Mouse (Mus musculus): Measurements from ENCODE around the gene Flnb. TPM values are rescaled to one million over a fixed set of nuclear protein-coding genes. Genes with fewer than 3 reads are reported as not detected.
A peak's percentile ranks its signal among the peaks of the same experiment; 100 is the strongest.

Flnb gene
- polyA plus RNA-seq, 1 experiment from 2014 or later, result 21.2 TPM

GRCm38 (mm10) chr14:7873552-7873951 lies 55.8 kb downstream of the Flnb start:
- H3K9ac ChIP-seq (replicated peaks; ENCODE audit: low read length), result no peak overlapping the region
- 80% methylated on average over 2 of the region's 2 CpGs for WGBS
- H3K27me3 ChIP-seq (ENCODE audit: insufficient read depth, low read length), result no peaks in the 10 kb centered on the region
- no peak for ATAC-seq (ENCODE audit: low FRiP score, low TSS enrichment)
- no peak overlapping the region for H3K27ac ChIP-seq (ENCODE audit: low read length)
- H3K4me3 ChIP-seq (ENCODE audit: low read length), result no peak overlapping the region
- no peak overlapping the region for H3K4me2 ChIP-seq (replicated peaks; ENCODE audit: low read depth, low read length)
- H3K36me3 ChIP-seq (ENCODE audit: insufficient read depth, low read length), result peaks cover 24% of the 10 kb centered on the region; the same call in 1 of the 2 replicates
- H3K9me3 ChIP-seq (ENCODE audit: low read length), result no peaks in the 10 kb centered on the region
- no peaks in the 10 kb centered on the region for H3K4me1 ChIP-seq (ENCODE audit: insufficient read depth, low read length)

- Histone ChIP-seq H3K36me3 (ENCODE audit: insufficient read depth, low read length) (peaks cover 21% of the 10 kb centered on the region; the same call in 1 of the 2 replicates), H3K4me2 (replicated peaks; ENCODE audit: low read depth, low read length) (no peak overlapping the region), H3K27ac (ENCODE audit: low read length) (no peak overlapping the region), H3K9me3 (ENCODE audit: low read length) (no peaks in the 10 kb centered on the region), H3K9ac (replicated peaks; ENCODE audit: low read length) (no peak overlapping the region), H3K4me3 (ENCODE audit: low read length) (no peak overlapping the region), H3K4me1 (ENCODE audit: insufficient read depth, low read length) (no peaks in the 10 kb centered on the region), H3K27me3 (ENCODE audit: insufficient read depth, low read length) (no peaks in the 10 kb centered on the region)
- ATAC-seq (ENCODE audit: low FRiP score, low TSS enrichment), result 0 out of 2 replicates have a peak, but pooled peaks have one; percentile 31
- WGBS, result 63% methylated on average over 4 of the region's 4 CpGs
Measured at GRCm38 (mm10) chr14:7874495-7874894, 56.7 kb downstream of the Flnb start.

GRCm38 (mm10) chr14:7877957-7878356 lies 60.2 kb downstream of the Flnb start:
- no peak overlapping the region for H3K27ac ChIP-seq (ENCODE audit: low read length)
- no peak overlapping the region for H3K4me3 ChIP-seq (ENCODE audit: low read length)
- ATAC-seq (ENCODE audit: low FRiP score, low TSS enrichment), result no peak
- WGBS, result 66% methylated on average over 2 of the region's 2 CpGs
- H3K27me3 ChIP-seq (ENCODE audit: insufficient read depth, low read length), result no peaks in the 10 kb centered on the region
- H3K9ac ChIP-seq (replicated peaks; ENCODE audit: low read length), result no peak overlapping the region
- no peak overlapping the region for H3K4me2 ChIP-seq (replicated peaks; ENCODE audit: low read depth, low read length)
- no peaks in the 10 kb centered on the region for H3K9me3 ChIP-seq (ENCODE audit: low read length)
- peaks cover 30% of the 10 kb centered on the region; the same call in 1 of the 2 replicates for H3K36me3 ChIP-seq (ENCODE audit: insufficient read depth, low read length)
- no peaks in the 10 kb centered on the region for H3K4me1 ChIP-seq (ENCODE audit: insufficient read depth, low read length)

- Histone ChIP-seq H3K4me1 (ENCODE audit: insufficient read depth, low read length) (no peaks in the 10 kb centered on the region), H3K27ac (ENCODE audit: low read length) (no peak overlapping the region), H3K4me3 (ENCODE audit: low read length) (no peak overlapping the region), H3K36me3 (ENCODE audit: insufficient read depth, low read length) (peaks cover 37% of the 10 kb centered on the region), H3K4me2 (replicated peaks; ENCODE audit: low read depth, low read length) (no peak overlapping the region), H3K9me3 (ENCODE audit: low read length) (no peaks in the 10 kb centered on the region), H3K27me3 (ENCODE audit: insufficient read depth, low read length) (no peaks in the 10 kb centered on the region), H3K9ac (replicated peaks; ENCODE audit: low read length) (no peak overlapping the region)
- no peak for ATAC-seq (ENCODE audit: low FRiP score, low TSS enrichment)
- 94% methylated on average over 6 of the region's 6 CpGs for WGBS
Measured at GRCm38 (mm10) chr14:7880389-7880788, 62.6 kb downstream of the Flnb start.

GRCm38 (mm10) chr14:7881533-7881932 lies 63.8 kb downstream of the Flnb start:
- Histone ChIP-seq H3K4me2 (replicated peaks; ENCODE audit: low read depth, low read length) (no peak overlapping the region), H3K36me3 (ENCODE audit: insufficient read depth, low read length) (peaks cover 46% of the 10 kb centered on the region), H3K4me3 (ENCODE audit: low read length) (no peak overlapping the region), H3K27me3 (ENCODE audit: insufficient read depth, low read length) (no peaks in the 10 kb centered on the region), H3K9ac (replicated peaks; ENCODE audit: low read length) (no peak overlapping the region), H3K4me1 (ENCODE audit: insufficient read depth, low read length) (no peaks in the 10 kb centered on the region), H3K27ac (ENCODE audit: low read length) (no peak overlapping the region), H3K9me3 (ENCODE audit: low read length) (no peaks in the 10 kb centered on the region)
- WGBS, result 89% methylated on average over 11 of the region's 11 CpGs
- ATAC-seq (ENCODE audit: low FRiP score, low TSS enrichment), result no peak

- Histone ChIP-seq H3K4me2 (replicated peaks; ENCODE audit: low read depth, low read length) (no peak overlapping the region), H3K27ac (ENCODE audit: low read length) (no peak overlapping the region), H3K27me3 (ENCODE audit: insufficient read depth, low read length) (no peaks in the 10 kb centered on the region), H3K4me1 (ENCODE audit: insufficient read depth, low read length) (no peaks in the 10 kb centered on the region), H3K9ac (replicated peaks; ENCODE audit: low read length) (no peak overlapping the region), H3K9me3 (ENCODE audit: low read length) (no peaks in the 10 kb centered on the region), H3K36me3 (ENCODE audit: insufficient read depth, low read length) (peaks cover 46% of the 10 kb centered on the region), H3K4me3 (ENCODE audit: low read length) (no peak overlapping the region)
- WGBS, result 95% methylated on average over 8 of the region's 8 CpGs
- no peak for ATAC-seq (ENCODE audit: low FRiP score, low TSS enrichment)
Measured at GRCm38 (mm10) chr14:7882050-7882449, 64.3 kb downstream of the Flnb start.

- no peaks in the 10 kb centered on the region for H3K27me3 ChIP-seq (ENCODE audit: insufficient read depth, low read length)
- no peak for ATAC-seq (ENCODE audit: low FRiP score, low TSS enrichment)
- no peak overlapping the region for H3K27ac ChIP-seq (ENCODE audit: low read length)
- peaks cover 51% of the 10 kb centered on the region for H3K36me3 ChIP-seq (ENCODE audit: insufficient read depth, low read length)
- no peak overlapping the region for H3K9ac ChIP-seq (replicated peaks; ENCODE audit: low read length)
- H3K4me2 ChIP-seq (replicated peaks; ENCODE audit: low read depth, low read length), result no peak overlapping the region
- H3K4me3 ChIP-seq (ENCODE audit: low read length), result no peak overlapping the region
- H3K9me3 ChIP-seq (ENCODE audit: low read length), result no peaks in the 10 kb centered on the region
- H3K4me1 ChIP-seq (ENCODE audit: insufficient read depth, low read length), result peaks cover 8% of the 10 kb centered on the region; the same call in 1 of the 2 replicates
- WGBS, result 95% methylated on average over 1 of the region's 1 CpGs
Measured at GRCm38 (mm10) chr14:7884158-7884557, 66.4 kb downstream of the Flnb start.

- H3K4me3 ChIP-seq (ENCODE audit: low read length), result no peak overlapping the region
- H3K36me3 ChIP-seq (ENCODE audit: insufficient read depth, low read length), result peaks cover 51% of the 10 kb centered on the region
- peaks cover 14% of the 10 kb centered on the region for H3K4me1 ChIP-seq (ENCODE audit: insufficient read depth, low read length)
- no peaks in the 10 kb centered on the region for H3K27me3 ChIP-seq (ENCODE audit: insufficient read depth, low read length)
- H3K27ac ChIP-seq (ENCODE audit: low read length), result no peak overlapping the region
- H3K9ac ChIP-seq (replicated peaks; ENCODE audit: low read length), result no peak overlapping the region
- H3K4me2 ChIP-seq (replicated peaks; ENCODE audit: low read depth, low read length), result no peak overlapping the region
- no peaks in the 10 kb centered on the region for H3K9me3 ChIP-seq (ENCODE audit: low read length)
- 94% methylated on average over 4 of the region's 4 CpGs for WGBS
- ATAC-seq (ENCODE audit: low FRiP score, low TSS enrichment), result no peak
Measured at GRCm38 (mm10) chr14:7884841-7885240, 67.1 kb downstream of the Flnb start.

GRCm38 (mm10) chr14:7885540-7885939 lies 67.8 kb downstream of the Flnb start:
- H3K4me3 ChIP-seq (ENCODE audit: low read length), result no peak overlapping the region
- 92% methylated on average over 9 of the region's 9 CpGs for WGBS
- peaks cover 15% of the 10 kb centered on the region for H3K4me1 ChIP-seq (ENCODE audit: insufficient read depth, low read length)
- H3K4me2 ChIP-seq (replicated peaks; ENCODE audit: low read depth, low read length), result no peak overlapping the region
- no peak overlapping the region for H3K9ac ChIP-seq (replicated peaks; ENCODE audit: low read length)
- peaks cover 46% of the 10 kb centered on the region for H3K36me3 ChIP-seq (ENCODE audit: insufficient read depth, low read length)
- no peaks in the 10 kb centered on the region for H3K27me3 ChIP-seq (ENCODE audit: insufficient read depth, low read length)
- no peak for ATAC-seq (ENCODE audit: low FRiP score, low TSS enrichment)
- no peaks in the 10 kb centered on the region for H3K9me3 ChIP-seq (ENCODE audit: low read length)
- no peak overlapping the region for H3K27ac ChIP-seq (ENCODE audit: low read length)

GRCm38 (mm10) chr14:7886008-7886407 lies 68.3 kb downstream of the Flnb start:
- no peak for ATAC-seq (ENCODE audit: low FRiP score, low TSS enrichment)
- H3K36me3 ChIP-seq (ENCODE audit: insufficient read depth, low read length), result peaks cover 50% of the 10 kb centered on the region

More at GRCm38 (mm10) chr14:7886008-7886407, 68.3 kb downstream of the Flnb start:
- 84% methylated on average over 6 of the region's 6 CpGs for WGBS
- Histone ChIP-seq H3K9me3 (ENCODE audit: low read length) (no peaks in the 10 kb centered on the region), H3K4me3 (ENCODE audit: low read length) (no peak overlapping the region), H3K27me3 (ENCODE audit: insufficient read depth, low read length) (no peaks in the 10 kb centered on the region), H3K4me1 (ENCODE audit: insufficient read depth, low read length) (peaks cover 15% of the 10 kb centered on the region), H3K4me2 (replicated peaks; ENCODE audit: low read depth, low read length) (no peak overlapping the region), H3K27ac (ENCODE audit: low read length) (no peak overlapping the region), H3K9ac (replicated peaks; ENCODE audit: low read length) (no peak overlapping the region)

Data from kidney, embryonic 16.5 days (tissue).